Mouse (Mus musculus) embryo, embryonic 10 days (tissue): ENCODE data around the gene Tbx18.
A peak's percentile ranks its signal among the peaks of the same experiment; 100 is the strongest.

ENCODE experiments used
- DNase-seq: peaks from one replicate; pipeline ENCODE4 v3.0.0-alpha.2; 2015; ENCODE audit warnings: low spot score

Gene Tbx18

DNA sequence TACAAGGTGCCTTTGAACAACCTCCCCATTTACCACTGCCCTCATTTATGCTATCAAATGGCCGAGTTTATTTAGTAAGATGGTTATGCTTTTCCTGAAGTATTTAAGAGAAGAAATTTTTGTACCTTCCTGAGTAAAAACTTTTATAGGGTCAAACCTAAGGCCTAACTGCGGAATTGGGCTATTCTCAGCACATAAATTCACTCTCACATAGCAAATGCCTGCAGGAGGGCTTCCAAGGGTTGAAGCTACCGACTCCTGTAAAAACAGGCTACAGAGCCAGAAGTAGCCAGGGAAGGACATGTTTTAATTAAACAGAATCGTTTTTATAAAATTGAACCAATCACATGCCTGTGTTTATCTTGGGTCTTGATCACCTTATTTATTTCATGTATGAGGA is 20.7 kb downstream of the Tbx18 start:
- no peak for DNase-seq

DNA sequence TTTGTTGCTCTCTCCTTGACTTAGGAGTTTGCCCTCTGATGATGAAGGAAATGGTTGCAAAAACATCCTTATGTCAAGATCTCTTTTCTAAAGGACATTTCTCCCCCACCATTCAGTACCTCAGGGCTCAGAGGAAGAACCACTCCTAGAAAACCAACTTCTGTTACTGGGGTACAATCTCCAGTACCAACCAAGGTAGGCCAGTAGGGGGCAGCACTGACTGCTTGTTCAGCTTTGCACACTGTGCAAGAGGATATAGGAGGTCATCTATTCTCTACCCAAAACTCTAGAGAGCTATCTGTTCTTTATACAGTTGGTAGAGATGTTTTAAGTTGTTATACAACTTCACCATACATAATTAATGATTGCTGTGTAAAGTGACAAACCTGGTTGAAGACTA is 22.9 kb downstream of the Tbx18 start:
- DNase-seq: peak; percentile 75

DNA sequence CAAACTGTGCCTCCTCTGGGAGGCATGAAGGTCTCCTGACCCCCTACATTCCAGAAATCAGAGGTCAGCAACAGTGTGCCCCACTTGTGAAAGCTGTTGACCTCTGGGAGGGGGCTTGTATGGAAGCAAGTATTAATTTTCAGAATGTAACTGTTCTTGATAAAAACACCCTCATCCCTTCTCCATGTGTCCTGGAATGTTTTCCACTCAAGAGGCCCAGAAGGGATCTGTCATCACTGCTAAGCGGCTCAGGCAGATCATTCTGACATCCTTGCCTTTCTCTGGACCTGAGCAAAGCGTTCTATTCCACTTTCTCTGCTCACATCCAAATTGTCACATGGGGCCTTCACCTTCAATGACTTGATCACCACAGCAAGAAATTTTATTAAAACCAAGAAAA is 28.8 kb downstream of the Tbx18 start:
- DNase-seq: peak; percentile 20

DNA sequence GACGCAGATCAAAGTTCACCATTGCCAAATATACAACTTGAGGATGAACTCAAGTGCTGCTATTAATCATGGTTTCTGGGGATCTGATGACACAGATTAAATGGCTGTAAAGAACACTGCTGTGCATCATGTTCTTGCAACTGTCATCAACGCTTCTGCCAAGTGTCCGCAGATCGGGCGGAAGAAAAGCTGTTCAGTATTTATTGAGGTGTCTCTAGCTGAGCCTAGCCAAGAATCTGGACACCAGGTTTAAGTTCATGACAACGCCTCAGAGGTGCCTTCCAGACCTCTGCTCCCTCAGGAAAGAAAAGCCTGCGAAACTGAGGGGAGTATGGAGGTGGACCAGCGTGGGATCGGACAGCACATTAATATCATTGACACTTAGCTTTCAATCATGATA is 44.1 kb downstream of the Tbx18 start:
- DNase-seq: no peak

DNA sequence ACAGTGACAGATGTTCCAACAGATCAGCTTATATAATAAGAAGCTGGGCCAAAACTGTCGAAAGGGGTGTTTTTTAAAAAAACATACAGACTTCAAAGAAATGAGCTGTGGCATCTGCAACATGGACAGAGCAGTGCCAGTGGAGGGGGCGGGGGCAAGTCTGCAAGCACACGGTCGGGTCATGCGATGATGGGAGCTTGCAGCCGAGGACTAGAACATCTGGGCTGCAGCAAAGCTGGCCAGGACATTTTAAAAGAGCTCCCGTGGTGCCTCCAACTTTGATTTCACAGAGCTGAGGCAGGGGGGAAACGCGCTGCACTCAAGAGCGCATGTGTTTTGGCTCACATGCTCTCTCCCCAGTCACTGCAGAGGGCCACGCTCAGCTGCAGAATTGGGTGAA is 48.8 kb downstream of the Tbx18 start:
- peak; percentile 20 for DNase-seq
